Mouse (Mus musculus) urinary bladder, postnatal 14 days (tissue): ENCODE results near the gene Fubp1.

Source experiments
- DNase-seq: peaks from one replicate; pipeline ENCODE4 v3.0.0; 2021; ENCODE audit warnings: low spot score

The Fubp1 gene

DNA sequence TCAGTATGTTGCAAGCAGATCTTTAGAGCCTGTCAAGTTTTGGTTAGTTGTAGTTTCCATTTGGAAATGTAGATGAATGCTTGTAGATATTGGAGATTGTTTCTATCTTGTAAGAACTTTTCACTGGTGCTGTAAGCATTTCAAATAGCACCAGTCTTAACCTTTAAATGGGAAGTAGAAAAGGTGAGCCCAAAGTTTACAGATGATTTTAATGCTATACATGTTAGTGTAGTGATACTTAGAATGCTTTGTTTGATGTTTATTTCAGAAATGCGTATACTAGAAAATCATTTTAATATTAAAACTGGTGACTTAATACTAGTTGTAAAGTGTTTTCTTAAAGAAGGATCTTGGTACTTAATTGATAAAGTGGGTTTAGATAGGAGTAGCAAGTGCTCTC is 25.6 kb downstream of the Fubp1 start:
- DNase-seq: no peak

DNA sequence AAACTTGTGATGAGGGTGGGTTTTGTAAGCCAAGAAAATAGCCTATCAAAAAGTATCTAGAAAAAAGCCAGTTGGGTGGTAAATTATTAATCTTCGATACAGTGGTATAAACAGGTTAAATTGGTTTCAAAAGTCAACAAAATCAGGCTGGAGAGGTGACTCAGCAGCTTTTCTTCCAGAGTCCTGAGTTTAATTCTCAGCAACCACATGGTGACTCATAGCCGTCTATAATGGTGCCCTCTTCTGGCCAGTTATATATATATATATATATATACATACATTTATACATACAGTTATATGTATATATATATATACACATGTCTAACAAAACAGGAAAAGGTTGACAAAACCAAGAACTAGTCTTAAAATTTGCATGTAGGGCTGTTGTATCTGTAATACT is 28.6 kb downstream of the Fubp1 start:
- DNase-seq: peak; percentile 35

DNA sequence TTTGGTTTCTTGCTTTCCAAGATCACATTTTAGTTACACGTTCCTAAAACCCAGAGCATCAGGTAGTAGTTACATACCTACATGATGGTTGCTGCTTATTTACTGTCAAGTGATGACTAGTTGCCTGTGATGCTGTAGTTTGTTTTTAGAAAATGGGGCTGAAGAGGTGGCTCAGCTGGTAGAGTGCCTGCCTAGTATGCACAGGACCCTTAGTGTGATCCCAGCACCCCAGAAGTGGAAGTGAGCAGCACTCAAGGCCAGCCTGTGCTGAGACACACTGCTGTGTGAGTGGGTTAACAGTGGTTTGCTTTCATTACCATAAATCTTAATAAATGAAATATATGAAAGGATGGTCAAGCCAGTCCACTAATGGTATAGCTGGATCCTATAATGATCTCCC is 29.4 kb downstream of the Fubp1 start:
- no peak for DNase-seq

DNA sequence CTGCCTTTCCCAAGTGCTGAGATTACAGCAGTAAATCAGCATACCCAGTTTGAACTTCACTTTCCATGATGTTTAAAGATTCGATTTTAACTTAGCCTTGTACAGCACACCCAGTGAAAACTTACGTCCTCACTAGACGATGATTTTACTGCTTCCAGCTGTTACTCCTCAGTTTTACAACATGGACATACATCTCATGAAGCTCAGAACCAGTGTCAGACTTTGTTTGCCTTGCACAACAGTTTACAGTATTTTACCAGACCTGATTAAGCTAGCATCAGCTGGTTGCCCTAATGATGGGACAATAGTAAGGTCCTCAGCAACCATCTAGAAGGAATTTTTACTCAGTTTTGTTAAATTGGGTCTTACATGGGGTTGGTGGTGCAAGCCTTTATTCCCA is 30.9 kb downstream of the Fubp1 start:
- no peak for DNase-seq

DNA sequence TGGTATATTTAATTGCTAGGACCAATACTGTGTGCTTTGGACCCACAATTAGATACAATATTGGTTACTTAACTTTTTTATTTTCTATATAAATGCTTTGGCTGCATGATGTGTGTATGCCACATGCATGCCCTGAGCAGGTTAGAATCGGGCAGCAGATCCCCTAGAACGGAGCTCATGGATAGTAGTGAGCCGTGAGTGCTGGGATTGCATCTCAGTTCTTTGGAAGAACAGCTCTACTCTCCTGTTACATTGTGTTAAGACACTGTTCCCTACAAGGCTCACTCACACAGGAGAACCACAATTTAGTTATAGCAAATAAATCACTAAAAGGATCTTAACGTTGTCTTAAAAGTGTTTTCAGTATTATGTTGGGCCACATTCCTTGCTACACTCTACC is 33.1 kb downstream of the Fubp1 start:
- no peak for DNase-seq

DNA sequence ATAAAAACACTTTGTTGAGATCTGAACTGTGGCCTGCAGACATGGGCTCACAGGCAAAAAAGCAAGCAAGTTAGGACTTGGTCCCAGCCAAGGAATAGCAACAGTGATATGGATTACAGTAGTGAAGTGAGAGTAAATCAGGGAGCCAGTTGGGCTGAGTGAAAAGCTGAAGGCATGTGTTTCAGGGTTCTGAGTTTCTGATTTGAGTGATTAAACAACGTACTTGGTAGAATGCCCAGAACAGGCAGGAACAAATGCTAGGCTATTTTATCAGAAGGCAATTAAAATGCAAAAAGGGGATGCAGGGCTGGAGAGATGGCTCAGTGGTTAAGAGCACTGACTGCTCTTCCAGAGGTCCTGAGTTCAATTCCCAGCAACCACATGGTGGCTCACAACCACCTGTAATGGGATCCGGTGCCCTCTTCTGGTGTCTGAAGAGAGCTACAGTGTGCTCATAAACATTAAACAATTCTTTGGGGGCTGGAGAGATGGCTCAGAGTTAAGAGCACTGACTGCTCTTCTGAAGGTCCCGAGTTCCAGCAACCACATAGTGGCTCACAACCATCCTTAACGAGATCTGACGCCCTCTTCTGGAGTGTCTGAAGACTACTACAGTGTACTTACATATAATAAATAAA is 35.2 kb downstream of the Fubp1 start:
- no peak for DNase-seq

DNA sequence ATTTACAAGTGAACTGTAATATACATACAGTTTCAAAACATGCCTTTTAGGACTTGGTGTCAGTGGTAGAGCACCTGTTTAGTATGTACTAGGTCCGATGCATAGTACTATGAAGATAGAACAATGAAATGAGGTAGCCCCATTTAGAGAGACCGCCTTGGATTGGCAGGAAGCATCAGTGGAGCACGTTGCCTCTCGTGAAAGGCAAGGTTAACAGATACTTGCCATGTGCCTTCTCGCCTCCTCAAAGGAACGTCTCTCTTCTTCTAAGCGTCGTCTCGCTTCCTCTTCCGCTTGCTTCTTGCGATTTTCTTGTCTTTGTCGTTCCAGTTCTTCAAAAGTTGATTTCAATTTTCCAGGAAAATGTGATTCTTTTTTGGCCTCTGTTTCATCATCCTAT is 37.5 kb downstream of the Fubp1 start:
- no peak for DNase-seq

DNA sequence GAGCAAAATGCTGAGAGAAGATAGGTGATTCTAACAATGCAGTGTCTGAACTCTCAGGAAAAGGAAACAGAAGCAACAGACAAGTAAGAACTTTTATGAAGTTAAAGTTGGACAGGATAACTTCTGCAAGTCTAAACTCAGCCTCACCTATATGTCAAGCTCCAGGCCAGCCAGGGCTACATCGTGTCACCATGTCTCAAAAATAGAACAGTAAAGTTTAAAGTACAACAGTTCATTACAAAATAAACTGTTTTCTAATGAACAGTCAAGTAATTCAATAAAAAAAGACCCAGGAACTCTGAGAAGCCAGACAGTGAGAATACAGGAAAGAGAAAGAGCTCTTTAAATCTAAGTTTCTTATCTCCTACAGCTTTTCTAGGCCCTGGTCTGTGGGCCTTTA is 40.3 kb downstream of the Fubp1 start:
- DNase-seq: no peak

DNA sequence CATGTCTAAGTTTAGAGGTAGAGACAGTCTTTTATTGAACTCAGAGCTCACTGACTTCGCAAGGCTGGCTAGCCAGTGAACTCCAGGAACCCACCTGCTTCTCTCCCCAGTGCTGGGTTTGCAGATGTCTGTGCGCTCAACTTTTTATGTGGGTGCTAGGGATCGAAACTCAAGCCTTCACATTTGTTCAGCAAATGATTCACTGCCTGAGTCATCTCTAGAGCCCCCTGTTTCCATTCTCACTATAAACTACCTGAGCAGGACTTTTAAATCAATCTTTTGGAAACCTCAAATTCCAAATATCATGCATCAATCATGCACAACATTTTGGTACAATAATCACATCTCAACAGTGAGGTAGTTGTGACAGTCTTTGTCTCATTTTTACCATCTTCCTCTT is 47.3 kb downstream of the Fubp1 start:
- DNase-seq: no peak

DNA sequence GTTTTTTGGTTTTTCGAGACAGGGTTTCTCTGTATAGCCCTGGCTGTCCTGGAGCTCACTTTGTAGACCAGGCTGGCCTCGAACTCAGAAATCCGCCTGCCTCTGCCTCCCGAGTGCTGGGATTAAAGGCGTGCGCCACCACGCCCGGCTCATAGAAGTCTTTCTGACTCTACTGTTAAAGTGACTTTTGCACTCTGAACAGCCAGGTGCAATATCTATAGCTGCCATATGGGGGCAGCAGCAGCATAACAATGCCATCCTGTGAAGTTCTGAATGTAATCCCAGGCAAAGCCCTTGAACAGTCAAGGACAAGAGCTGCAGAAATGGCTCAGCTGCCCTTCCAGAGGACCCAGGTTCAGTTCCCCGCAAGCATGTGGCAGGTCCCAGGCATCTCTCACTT is 49.2 kb downstream of the Fubp1 start:
- DNase-seq: peak; percentile 79

DNA sequence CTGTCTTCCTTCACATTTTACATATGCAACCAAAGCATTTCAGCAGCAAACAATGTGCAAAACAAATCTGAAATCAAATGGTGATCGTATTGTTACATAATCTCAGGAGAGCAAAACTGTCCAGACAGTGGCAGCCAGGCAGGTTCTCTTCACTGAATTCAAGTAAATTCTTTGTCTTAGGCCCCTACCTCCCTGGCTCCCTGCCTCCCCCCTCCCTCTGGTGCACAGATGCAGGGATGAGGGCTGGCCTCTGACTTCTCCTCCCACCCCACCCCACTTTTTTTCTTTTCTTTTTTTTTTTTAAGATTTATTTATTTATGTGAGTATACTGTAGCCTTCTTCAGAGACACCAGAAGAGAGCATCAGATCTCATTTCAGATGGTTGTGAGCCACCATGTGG is 50.1 kb downstream of the Fubp1 start:
- no peak for DNase-seq

DNA sequence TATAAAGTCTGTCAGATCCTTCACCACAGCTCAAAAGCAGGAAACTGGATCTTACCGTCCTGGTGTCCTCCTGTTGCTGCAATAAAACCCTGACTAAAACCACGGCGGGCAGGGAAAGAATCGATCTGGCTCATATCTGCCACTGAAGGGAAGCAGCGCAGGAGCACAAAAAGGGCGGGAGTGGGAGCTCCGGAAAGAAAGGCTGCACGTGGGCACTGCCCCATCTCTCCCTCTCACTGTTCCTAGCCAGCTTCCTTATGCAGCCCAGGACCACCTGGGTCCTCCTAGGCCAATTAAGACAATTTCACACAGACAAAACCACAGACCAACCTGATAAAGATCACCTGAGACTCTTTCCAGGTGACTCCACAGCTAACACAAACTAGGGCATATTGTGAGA is 51.2 kb downstream of the Fubp1 start:
- no peak for DNase-seq

DNA sequence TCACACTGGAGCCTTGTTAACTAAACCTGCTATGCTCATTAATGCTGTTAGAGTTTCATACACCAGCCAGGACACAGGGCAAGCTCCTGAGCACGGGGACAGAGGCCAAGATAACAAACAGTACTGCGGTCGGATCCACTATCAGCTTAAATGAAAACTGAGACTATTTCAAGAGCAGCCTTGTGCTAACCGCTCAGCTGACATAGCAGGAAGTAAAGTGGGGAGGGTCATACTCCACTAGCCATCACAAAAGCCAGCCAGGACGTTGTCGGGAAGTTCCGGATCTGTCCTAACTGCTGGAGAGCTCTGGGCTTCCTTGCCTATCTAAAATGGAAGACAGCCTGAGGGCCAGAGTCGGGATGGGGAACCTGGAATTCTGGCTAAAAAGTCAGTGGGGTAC is 51.7 kb downstream of the Fubp1 start:
- no peak for DNase-seq

DNA sequence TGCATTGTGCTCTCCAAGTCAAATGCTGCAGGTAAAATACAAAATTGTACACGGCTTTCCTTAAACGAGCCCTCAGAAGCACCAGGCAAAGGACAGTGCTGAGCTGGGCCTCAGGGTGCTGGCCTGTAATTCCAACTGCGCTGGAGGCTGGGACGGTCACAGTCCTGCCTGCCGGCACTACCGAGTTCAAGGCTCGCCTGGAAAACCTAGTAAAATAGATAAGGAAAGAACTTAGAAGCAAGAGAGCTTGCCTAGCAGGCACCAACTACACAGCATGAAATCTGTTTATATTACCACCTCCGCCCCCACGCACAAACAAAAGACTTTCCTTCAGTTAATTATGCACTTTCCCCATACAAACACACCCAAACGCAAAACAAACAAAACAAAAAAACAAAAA is 54.2 kb downstream of the Fubp1 start:
- DNase-seq: no peak

DNA sequence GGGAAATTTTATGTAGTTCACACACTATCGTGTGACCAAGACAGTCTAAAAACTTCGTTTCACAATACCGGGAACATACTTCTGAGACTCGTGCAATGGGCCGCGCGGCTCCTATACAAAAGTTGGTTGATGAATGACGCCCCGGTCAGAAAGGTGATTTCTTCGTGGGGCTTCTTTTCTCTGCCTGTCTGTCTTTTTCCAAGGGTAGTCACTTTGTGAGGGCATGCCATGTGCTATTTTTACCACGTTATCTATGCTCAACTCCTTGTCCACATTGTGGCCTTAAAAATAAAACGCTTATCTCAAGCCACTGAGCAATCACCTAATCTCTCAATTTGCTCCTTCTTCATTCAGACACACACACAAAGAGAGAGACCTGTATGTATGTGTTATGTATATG is 54.6 kb downstream of the Fubp1 start:
- no peak for DNase-seq

DNA sequence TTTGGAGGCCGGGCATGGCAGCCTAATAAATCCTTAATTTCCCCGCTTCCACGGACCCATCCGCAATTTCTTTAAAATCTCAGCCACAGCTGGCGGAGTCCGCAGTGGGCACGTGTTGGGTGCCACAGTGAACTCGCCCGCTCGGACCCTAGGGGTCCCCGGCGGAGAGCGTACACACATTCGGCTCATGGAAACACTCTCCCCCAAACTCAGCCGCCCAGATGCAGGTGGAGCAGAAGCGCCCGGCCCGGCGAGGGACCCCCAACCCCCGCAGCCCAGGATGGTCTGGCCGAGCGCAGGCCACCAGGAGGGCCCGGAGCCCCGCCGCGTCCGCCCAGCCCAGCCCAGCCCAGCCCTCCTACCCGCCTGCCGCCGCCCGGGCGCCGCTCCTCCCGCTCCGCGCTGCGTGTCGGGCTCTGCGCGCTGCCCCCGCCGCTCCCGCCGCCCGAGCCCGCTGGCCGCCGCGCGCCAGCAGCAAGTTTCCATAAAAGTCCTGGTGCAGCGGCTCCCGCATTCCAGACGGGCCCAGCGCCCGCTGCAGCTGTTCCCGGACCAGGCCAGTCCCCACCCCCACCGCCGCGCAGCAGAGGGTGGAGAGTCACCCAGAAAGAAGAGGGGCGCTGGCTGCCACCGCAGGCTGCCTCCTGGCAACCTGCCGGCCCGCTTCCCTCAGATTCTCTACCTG is 55.3 kb downstream of the Fubp1 start:
- DNase-seq: peak; percentile 77

DNA sequence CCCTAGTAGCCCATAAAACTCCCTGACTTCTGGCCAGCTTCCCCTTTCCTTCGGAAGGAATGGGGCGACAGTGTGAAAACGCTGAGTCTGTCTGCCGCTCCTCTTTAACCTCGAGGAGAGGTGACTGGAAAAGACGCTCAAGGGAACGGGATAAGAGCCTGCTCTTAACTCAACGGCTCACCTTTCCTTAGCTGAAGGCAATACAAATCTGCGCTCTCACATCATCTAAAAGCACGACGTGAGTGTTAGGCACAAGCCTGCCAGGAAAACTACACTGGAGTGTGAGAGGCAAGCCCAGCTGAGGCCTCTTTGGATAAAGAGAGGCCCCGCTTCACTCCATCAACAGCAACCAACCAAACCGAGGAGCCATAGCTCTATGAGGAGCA is 55.8 kb downstream of the Fubp1 start, which contains the start of gene Nexn:
Gene Nexn (minus strand): TSS at position 315 of the 386 bp plus-strand sequence.
- DNase-seq: no peak

DNA sequence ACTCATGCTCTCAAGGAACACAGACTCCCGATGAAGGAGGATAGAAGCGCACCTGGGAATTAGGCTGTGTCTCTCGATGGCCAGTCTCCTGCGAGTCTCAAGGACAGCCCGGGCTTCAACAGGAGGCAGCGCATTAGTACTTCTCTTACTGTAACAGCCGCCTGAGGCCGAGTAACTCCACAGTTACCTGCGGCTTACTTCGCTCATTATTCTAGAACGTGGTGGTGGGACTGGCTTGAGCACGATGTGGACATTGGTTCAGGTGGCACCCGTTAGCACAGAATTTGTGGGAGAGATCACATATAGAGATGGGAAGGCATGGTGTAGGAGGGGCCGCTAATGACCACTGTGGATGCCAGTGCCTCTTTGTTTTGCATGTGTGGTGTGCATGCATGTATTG is 57.9 kb downstream of the Fubp1 start:
- no peak for DNase-seq

DNA sequence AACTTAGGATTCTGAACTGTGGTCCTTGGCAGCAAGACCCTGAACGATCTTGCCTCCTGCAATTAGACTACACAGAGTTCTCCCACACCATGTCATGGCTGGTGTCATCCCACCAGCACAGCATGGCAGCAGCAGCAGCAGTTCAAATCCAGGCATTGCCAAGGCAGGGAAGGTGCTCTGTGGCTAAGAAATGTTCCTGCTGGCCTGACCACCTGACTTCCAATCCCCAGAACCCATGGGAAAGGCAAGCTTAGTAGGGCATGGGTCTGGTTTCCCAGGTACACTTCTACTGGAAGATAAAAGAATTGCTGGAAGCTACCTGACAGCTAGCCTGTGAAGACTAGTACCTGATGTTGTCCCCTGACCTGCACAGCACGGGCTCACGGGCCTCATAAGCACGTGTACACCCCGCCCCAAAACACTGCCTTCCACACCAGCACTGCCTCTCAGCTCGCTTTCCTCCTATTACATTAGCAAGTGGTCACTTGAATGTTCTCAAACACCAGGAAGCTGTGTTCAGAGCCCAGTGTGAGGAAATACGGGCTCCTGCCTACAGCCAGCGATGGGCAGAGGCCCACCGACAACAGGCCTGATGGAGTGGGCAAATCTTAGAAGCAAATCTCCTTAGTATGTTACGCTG is 61.0 kb downstream of the Fubp1 start:
- no peak for DNase-seq

DNA sequence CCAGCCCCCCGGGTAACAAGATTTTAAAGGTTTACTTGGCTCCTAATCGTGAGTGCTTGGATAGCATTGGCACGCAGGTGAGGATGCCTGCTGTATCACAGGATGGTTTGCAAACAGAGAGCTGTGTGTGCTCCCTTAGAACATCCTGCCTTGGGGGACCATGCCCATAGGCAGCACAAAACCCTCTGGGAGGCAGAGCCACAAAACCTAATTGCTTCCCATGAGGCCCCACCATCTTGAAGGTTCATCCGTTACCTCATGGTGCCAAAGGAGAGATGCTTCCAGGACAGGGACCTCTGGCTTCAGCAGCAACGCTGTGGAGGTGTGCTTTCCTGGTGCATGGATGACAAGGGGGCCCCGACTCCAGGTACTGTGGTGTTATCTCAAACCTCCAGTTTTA is 61.7 kb downstream of the Fubp1 start:
- no peak for DNase-seq

DNA sequence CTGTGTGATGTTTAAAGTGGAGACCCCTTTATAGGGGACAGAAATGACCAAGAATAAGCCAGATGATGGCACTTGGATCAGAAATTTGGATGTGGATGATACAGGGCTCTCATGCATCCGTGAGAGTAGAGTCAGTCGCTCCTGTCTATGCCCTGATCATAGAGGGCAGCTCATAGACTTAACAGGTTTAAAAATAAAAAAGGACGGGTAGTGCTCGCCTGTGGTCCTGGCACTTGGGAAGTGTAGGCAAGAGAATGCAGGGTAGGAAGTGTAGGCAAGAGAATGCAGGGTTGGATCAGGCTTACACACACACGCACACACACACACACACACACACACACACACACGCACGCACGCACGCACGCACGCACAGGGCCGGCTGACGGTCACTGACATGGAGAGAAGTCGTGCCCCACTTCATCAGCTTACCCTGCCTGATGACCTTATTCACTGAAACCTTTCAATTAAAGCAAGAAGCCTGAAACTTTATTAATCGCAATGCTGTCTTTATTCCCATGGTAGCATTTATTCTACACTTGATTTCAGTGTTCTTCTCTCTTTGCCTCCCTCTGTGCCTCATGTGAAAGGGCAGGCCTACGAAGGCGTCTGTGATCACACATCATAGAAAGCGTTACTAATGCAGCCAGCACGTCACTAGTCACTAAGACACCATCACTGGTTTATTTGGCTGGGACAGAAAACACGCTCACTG is 62.9 kb downstream of the Fubp1 start:
- DNase-seq: no peak

DNA sequence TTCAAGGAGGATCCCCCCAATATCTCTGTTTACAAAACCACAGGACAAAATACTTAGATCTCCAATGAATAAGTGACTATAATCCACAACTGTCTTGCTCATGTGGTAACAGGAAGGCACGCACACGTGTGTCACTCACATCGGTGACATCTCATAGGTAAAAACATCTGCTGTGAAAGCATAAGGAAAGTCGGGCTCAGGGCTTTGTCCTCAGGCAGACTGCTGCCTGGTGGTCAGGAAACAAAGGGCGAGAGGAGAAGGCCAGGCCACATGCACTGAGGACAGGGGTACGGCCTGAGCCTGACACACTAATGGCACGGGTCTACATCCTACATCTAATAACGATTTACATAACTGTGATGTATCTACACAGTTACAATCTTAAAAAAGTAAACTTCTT is 64.8 kb downstream of the Fubp1 start:
- no peak for DNase-seq

DNA sequence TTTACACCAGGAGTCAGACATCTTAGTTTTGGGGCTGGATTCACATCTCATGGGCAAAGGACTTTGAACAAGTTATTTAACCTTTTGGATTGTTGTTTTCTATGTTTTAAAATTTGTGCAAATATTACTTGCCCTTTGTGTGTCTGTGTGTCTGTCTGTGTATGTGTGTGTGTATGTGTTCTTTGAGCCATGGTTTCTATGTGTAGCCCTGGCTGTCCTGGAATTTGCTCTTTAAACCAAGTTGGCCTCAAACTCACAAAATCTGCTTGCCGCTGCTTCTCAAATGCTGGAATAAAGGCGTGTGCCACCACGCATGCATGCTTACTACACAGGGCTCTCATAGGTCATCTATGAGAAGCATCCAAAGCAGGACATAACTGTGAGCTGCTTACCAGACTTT is 66.7 kb downstream of the Fubp1 start:
- no peak for DNase-seq
